Mouse (Mus musculus) lung, adult 2 months (tissue): Measurements from ENCODE around the gene Cd101. TPM values are rescaled to one million over a fixed set of nuclear protein-coding genes. Genes with fewer than 3 reads are reported as not detected.

Experiments used
- DNase-seq: peaks from one replicate; pipeline ENCODE4 v3.0.0; 2022
- H3K4me1 ChIP-seq: fragments of 200-500 bp; 2 replicates; pipeline ENCODE4 v1.6.1; 2011; ENCODE audit warnings: low read length; ENCODE audit not compliant: control insufficient read depth, insufficient read depth
- H3K4me3 ChIP-seq: fragments of 200-500 bp; replicated peaks from 2 replicates; pipeline ENCODE3; 2011; ENCODE audit warnings: low read depth, mild to moderate bottlenecking, control low read depth, low read length; ENCODE audit errors: extremely low read depth
- CTCF ChIP-seq: fragments of 200-500 bp; IDR thresholded peaks from 2 replicates; pipeline ENCODE4 v1.5.1; 2011; ENCODE audit warnings: mild to moderate bottlenecking, low read length, control low read depth; ENCODE audit not compliant: insufficient read depth
- POLR2A ChIP-seq: fragments of 200-500 bp; IDR thresholded peaks from 2 replicates; pipeline ENCODE4 v1.6.1; 2011; ENCODE audit warnings: low read depth, mild to moderate bottlenecking, control low read depth, low read length, borderline replicate concordance; ENCODE audit errors: extremely low read depth
- WGBS: fragments of 180-500 bp; shearing (Covaris S2); methylation state at CpG from one replicate; pipeline ENCODE4 v1.1.7; 2018; 5-methylcytosine and 5-hydroxymethylcytosine counted together
- polyA plus RNA-seq: library from polyadenylated mRNA; depleted of rRNA; stranded (reverse); fragments of >200 nt; gene quantifications from 2 replicates; pipeline ENCODE4 v1.2.3, GENCODE M21; 2012

The Cd101 gene
- polyA plus RNA-seq, 1 experiment = 1.8 TPM

DNA sequence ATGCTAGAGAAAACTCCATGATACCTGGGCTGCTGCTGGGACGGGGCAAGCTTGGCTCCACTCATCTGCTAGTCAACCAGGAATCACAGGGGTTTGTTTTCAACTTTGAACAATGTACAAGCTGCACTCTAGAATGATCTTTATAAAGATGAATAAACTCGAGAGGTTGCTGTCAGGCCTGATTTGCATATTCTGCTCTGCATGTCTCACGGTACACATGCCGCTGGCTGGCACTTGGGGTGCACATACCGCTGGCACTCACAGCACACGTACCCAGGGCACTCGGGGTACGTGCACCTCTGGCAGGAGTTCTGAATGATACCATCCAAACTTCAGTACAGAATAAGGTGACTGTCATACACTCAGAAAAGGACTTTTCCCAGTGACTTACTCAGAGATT is 16.8 kb downstream of the Cd101 start:
- Histone ChIP-seq H3K4me3 (no peak overlapping the region), H3K4me1 (peaks cover 2% of the 10 kb centered on the region; the same call in 1 of the 2 replicates)
- no peak for DNase-seq
- 85% methylated on average over 8 of the region's 8 CpGs for whole genome bisulfite sequencing
- no peak for TF ChIP-seq POLR2A
- no peak for TF ChIP-seq CTCF

GRCm38 (mm10) chr3:101012131-101012571 is 17.2 kb downstream of the Cd101 start:
- WGBS = 49% methylated on average over 10 of the region's 10 CpGs
- DNase-seq = no peak
- Histone ChIP-seq H3K4me1 (peaks cover 2% of the 10 kb centered on the region; the same call in 1 of the 2 replicates), H3K4me3 (no peak overlapping the region)
- no peak for TF ChIP-seq CTCF
- TF ChIP-seq POLR2A = no peak

DNA sequence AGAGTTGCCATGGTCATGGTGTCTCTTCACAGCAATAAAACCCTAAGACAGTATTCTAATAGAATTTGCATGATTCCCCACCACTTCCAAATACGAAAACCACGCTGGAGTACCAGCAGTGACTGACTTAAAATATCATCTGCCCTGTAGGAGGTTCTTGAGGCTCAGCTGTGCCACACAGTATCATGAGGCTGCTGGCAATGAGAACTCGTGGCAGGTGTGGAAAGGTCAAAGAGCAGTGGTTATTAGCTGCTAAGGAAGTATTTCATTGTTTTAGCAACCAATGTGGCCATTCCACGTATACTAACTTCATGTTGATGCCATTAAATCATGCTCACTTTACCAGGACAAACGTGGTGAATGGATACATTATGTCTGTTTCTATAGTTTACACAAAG is 18.2 kb downstream of the Cd101 start:
- TF ChIP-seq CTCF = no peak
- no peak overlapping the region for H3K4me3 ChIP-seq
- H3K4me1 ChIP-seq = peaks cover 2% of the 10 kb centered on the region; the same call in 1 of the 2 replicates
- 60% methylated on average over 5 of the region's 5 CpGs for WGBS
- no peak for DNase-seq

GRCm38 (mm10) chr3:101010589-101011202 is 18.7 kb downstream of the Cd101 start:
- Histone ChIP-seq H3K4me1 (peaks cover 2% of the 10 kb centered on the region; the same call in 1 of the 2 replicates), H3K4me3 (no peak overlapping the region)
- 48% methylated on average over 4 of the region's 4 CpGs for WGBS
- DNase-seq = no peak
- TF ChIP-seq CTCF (no peak), POLR2A (no peak)

DNA sequence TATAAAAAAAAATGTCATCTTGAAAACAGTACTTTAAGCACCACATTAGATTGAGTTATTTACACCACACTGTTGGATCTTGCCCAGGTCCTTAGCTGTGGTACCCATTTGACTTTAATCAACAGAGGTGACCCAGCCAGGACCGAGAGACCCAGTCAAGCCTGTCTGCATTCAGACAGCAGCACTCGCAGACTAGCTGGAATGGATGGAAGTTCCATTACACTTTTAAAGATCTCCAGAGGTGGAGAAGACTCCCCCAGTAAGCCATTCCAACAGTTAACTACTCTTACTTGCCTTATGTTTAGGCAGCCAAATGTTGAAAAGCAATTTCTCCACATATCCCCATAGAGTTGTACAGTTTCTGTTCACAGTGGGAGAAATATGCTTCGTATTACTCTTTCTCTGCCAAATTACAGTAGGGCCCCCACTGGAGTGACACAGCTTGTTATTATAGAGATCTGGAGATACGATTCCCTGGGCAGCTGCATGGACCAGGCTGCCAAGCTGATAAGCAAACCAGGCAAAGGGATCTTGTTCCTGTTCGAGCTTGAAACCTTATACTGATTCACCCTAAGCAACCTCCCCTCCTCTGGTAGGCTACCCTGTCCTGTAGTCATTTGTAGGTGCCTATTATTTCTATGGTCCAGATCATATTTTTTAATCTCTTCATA is 22.1 kb downstream of the Cd101 start:
- TF ChIP-seq POLR2A = no peak
- TF ChIP-seq CTCF = no peak
- 70% methylated on average over 5 of the region's 5 CpGs for WGBS
- 0 out of 2 replicates have a peak, but pooled peaks cover 2% of the 10 kb centered on the region for H3K4me1 ChIP-seq
- no peak overlapping the region for H3K4me3 ChIP-seq
- DNase-seq = no peak

GRCm38 (mm10) chr3:101005392-101005791 is 24.0 kb downstream of the Cd101 start:
- DNase-seq = no peak
- no peak for TF ChIP-seq CTCF
- TF ChIP-seq POLR2A = no peak
- Histone ChIP-seq H3K4me1 (no peaks in the 10 kb centered on the region), H3K4me3 (no peak overlapping the region)
- 72% methylated on average over 6 of the region's 6 CpGs for WGBS

DNA sequence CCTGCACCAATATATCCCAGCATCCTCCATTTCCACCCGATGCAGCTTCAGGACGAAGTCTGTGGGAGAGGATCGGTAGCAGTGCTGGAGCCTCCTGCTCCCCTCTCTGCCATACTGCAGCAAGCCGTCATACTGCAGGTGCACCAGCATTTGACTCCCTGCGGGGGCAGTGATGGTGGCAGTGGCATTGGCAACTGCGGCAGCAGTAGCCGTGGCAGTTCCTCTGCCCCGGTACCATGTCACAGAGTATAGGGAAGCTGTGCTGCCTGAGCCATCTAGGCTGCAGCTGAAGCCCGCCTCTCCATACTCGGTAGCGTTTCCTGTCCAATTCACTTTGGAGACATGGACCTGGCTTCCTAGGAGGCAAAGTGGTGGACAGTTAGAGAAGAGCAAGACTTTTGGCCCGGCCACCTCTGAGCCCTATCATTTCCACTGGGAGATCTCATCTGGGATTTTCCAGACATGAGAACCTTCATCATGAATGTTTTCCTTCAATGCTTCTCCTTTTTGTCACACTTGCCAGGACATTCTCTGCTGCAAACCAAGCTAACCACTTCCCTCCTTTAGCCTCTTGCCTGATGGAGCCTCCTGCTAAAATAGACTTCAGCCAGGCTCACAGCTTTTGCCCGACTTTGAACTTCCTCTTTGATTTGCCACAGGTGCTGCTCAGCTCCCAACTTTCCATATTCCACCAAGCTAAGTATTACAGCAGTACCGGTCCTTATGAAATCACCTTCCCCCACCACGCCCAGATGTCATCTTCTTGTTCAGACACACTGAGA is 25.6 kb downstream of the Cd101 start:
- no peak overlapping the region for H3K4me3 ChIP-seq
- 75% methylated on average over 15 of the region's 15 CpGs for WGBS
- H3K4me1 ChIP-seq = peaks cover 2% of the 10 kb centered on the region; the same call in 1 of the 2 replicates
- TF ChIP-seq CTCF = no peak
- TF ChIP-seq POLR2A = no peak
- DNase-seq = no peak

- no peak for DNase-seq
- no peak for TF ChIP-seq CTCF
- TF ChIP-seq POLR2A = no peak
- H3K4me3 ChIP-seq = no peak overlapping the region
- 33% methylated on average over 2 of the region's 2 CpGs for WGBS
- peaks cover 8% of the 10 kb centered on the region for H3K4me1 ChIP-seq
Observed at GRCm38 (mm10) chr3:100999732-101000131, 29.6 kb downstream of the Cd101 start.

DNA sequence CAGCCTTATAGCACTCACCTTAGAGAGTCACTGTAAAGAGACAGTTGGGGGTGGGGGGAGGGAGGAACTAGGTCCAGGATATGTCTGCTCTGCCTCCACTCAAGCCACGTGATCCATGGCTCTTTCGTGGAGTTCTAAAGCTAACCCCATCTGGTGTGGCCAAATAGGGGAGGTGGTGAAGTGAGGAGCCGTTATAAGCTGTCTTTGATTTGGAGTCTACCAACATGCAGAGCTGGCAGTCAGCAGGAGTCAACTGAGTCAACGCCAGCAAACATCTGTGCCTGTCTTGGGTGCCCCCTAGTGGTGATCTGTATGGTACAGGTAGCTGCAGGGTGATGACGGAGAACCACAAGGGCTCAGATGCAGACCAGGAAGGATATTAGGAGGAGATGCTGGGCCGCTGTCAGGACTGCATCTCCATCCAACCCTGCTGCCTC is 30.4 kb downstream of the Cd101 start:
- no peak overlapping the region for H3K4me3 ChIP-seq

More for the DNA sequence above, 30.4 kb downstream of the Cd101 start:
- 19% methylated on average over 6 of the region's 6 CpGs for WGBS
- TF ChIP-seq CTCF (peak; percentile 94), POLR2A (no peak)
- peaks cover 12% of the 10 kb centered on the region for H3K4me1 ChIP-seq
- DNase-seq = peak; percentile 72
